Mouse (Mus musculus): ENCODE measurements around the gene Thy1.

DNA sequence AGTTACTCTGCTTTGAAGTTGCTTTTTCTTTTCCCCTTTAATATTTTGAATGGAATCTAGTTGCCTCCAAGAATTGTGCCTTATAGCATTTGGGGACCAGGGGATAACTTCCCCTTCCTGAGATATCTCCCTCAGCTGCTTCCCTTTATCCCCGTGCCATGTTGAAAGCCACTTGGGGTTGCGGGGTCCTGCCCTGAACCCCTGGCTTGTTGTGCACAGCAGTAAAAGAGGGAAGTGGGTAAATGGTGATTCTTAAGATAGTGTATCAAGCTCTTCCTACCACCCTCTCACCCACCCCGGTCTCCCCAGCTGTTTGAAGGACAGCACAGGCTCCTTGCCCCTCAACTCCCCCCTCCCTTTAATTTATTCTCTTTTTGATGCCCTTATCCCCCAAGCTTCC lies 51.6 kb downstream of the Thy1 start:
- TF ChIP-seq POLR2A (IDR thresholded peaks at IDR 0.05; ENCODE audit: extremely low read depth, insufficient read depth, low read length) (no peak), CTCF (IDR thresholded peaks at IDR 0.05; ENCODE audit: low read depth, low read length) (no peak)
